Mouse (Mus musculus) kidney, adult 2 months (tissue): Measurements from ENCODE around the gene Rbms1.

Experiments used
- CTCF ChIP-seq: fragments of 200-500 bp; conservative IDR thresholded peaks from 2 replicates; pipeline ENCODE4 v1.5.1; 2011; ENCODE audit warnings: low read depth, mild to moderate bottlenecking, control low read depth, low read length, moderate library complexity, mixed read lengths; ENCODE audit not compliant: insufficient read depth, insufficient read length
- POLR2A ChIP-seq: fragments of 200-500 bp; IDR thresholded peaks from one replicate; pipeline ENCODE4 v1.6.1; 2011; ENCODE audit warnings: low read depth, low read length, control low read depth

- TF ChIP-seq CTCF (no peak), POLR2A (no peak)
Measured at GRCm38 (mm10) chr2:60724660-60725059, 238.3 kb downstream of the Rbms1 start.
